Mouse (Mus musculus): ENCODE results near the gene Olfr821.
"Not testable (repeated sequence)": the region's sequence is repeated elsewhere in the genome, so short reads cannot be mapped to it uniquely, and the experiment has no call there.

Olfr821 gene

GRCm38 (mm10) chr10:130030048-130030447 is at the start of gene Olfr821:
Gene Olfr821, plus strand, starts transcription at chr10:130030348.
- no peak for DNase-seq (ENCODE audit: low spot score)

DNA sequence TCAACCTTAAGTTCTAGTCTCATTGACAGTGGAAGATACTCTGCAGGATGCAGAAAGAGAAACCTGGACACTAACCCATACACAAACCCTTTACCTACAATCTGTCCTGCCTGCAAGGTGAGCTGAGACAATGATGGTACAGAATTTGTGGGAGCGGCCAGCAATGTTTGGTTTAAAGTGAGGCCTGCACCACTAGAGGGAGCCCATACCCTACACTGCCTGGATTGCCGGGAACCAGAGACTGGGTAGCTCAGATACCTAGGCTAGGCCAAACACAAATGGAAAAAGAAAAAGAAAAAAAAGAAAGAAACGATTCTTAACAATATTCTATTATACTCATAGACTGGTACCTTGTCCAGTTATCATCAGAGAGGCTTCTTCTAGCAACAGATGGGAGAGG is 48.3 kb upstream of the Olfr821 start:
- not testable (repeated sequence) for DNase-seq (ENCODE audit: low spot score)

DNA sequence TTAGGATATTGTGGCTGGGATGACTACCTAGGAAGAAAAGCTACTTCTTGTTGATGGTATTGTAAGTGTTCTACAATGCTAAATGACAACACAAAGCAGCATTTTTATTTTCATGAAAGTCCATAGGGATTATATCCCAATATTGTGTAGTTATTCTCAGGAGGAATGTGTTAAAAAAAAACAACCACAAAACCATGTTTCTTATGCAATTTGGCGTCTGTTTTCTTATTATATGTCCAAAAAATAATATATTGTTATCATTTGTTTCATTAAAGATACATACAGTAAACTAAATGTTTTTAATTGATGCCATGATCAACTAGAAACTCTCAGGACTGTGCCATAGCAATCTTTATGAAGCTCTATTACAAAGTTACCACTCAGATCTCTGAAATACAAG is 45.2 kb upstream of the Olfr821 start, which contains the start of gene Gm10310:
Gene Gm10310, minus strand, starts transcription at position 101 of the 400 bp plus-strand sequence.
- not testable (repeated sequence) for DNase-seq (ENCODE audit: low spot score)

GRCm38 (mm10) chr10:130004104-130004503 is 26.0 kb upstream of the Olfr821 start:
- not testable (repeated sequence) for DNase-seq (ENCODE audit: low spot score)

DNA sequence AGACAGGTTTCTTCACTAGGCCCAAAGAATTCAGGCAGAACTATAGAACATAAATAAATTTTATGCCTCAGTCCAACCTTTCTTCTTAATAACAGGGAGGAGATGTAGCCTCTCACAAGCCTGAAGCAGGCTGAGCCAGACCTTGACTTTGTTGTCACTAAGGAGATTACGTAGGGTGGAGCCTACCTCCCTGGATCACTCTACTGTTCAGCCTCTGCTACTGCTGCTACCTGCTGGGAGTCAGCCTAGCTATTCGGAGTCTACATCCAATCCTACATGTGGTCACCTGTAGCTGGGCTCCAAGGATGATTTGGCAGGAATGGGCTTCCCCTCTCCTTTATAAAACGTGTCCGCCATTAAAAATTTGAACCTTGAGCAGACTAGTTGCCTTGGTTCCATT is 24.8 kb upstream of the Olfr821 start:
- DNase-seq (ENCODE audit: low spot score): not testable (repeated sequence)

DNA sequence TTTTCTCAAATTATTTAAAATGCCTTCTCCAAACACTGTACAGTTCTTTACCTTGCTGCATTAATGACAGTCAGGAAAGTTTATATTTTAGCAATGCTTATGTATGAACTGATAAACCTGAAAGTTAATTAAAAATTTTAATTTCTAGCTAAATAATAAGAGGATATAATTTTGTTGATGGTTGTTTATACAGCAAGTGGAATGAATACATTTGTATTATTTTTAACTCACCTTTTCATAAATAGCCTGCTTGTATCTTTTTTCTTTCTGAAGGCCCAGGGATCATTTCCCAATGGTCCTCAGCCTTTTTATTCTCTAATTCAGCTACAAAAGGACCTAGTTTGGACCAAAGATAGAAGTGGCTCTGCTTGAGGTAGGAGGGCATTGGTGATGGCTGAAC is 17.8 kb upstream of the Olfr821 start, which contains the start of gene Olfr820:
Gene Olfr820, plus strand, starts transcription at position 301 of the 400 bp plus-strand sequence.
- DNase-seq (ENCODE audit: low spot score): no peak

- DNase-seq (ENCODE audit: low spot score): no peak
These were observed 6.9 kb downstream of the Olfr821 start for GRCm38 (mm10) chr10:130037096-130037495.

GRCm38 (mm10) chr10:130070910-130071309 is 40.8 kb downstream of the Olfr821 start, which contains the start of gene Olfr822:
Gene Olfr822, plus strand, starts transcription at chr10:130071210.
- no peak for DNase-seq (ENCODE audit: low spot score)
